Mouse (Mus musculus) embryonic facial prominence, embryonic 15.5 days (tissue): ENCODE results near the gene Grm1. TPM values are rescaled to one million over a fixed set of nuclear protein-coding genes. Genes with fewer than 3 reads are reported as not detected.

Experiments
- ATAC-seq: fragments of 200-750 bp; cut with Nextera tagmentation; 2 replicates; pipeline ENCODE4 v1.8.0; 2017; ENCODE audit warnings: low read depth, moderate TSS enrichment; ENCODE audit not compliant: insufficient number of reproducible peaks, low FRiP score, low TSS enrichment
- H3K27ac ChIP-seq: fragments of 300-500 bp; sonication (generic); replicated peaks from 2 replicates; pipeline ENCODE4 v1.5.1; 2015; ENCODE audit warnings: mild to moderate bottlenecking, inconsistent platforms
- H3K27me3 ChIP-seq: fragments of 300-500 bp; sonication (generic); 2 replicates; pipeline ENCODE4 v1.6.1; 2015; ENCODE audit warnings: inconsistent platforms
- H3K36me3 ChIP-seq: fragments of 300-500 bp; sonication (generic); 2 replicates; pipeline ENCODE4 v1.6.1; 2015; ENCODE audit warnings: mild to moderate bottlenecking, inconsistent platforms
- H3K4me1 ChIP-seq: fragments of 300-500 bp; sonication (generic); 2 replicates; pipeline ENCODE4 v1.6.1; 2015; ENCODE audit warnings: inconsistent platforms
- H3K4me2 ChIP-seq: fragments of 300-500 bp; sonication (generic); replicated peaks from 2 replicates; pipeline ENCODE4 v1.6.1; 2015; ENCODE audit warnings: mild to moderate bottlenecking, inconsistent platforms
- H3K4me3 ChIP-seq: fragments of 300-500 bp; sonication (generic); replicated peaks from 2 replicates; pipeline ENCODE4 v1.5.1; 2015; ENCODE audit warnings: mild to moderate bottlenecking, inconsistent platforms
- H3K9ac ChIP-seq: fragments of 300-500 bp; sonication (generic); 2 replicates; pipeline ENCODE4 v1.6.1; 2015; ENCODE audit warnings: inconsistent platforms
- H3K9me3 ChIP-seq: fragments of 300-500 bp; sonication (generic); replicated peaks from 2 replicates; pipeline ENCODE4 v1.6.1; 2016; ENCODE audit warnings: inconsistent platforms
- WGBS: fragments of 180-500 bp; shearing (Covaris S2); methylation state at CpG from one replicate; pipeline ENCODE4 v1.1.7; 2015; 5-methylcytosine and 5-hydroxymethylcytosine counted together
- polyA plus RNA-seq: library from polyadenylated mRNA; unstranded; fragments of >200 nt; fragmentation: Nextera tagmentation; extraction: Ambion mirVana; gene quantifications from 2 replicates; pipeline ENCODE4 v1.2.1, GENCODE M21; 2015

Grm1 gene
- polyA plus RNA-seq, 1 experiment from 2014 or later = 0.11 TPM

- no peaks in the 10 kb centered on the region for H3K4me1 ChIP-seq
- no peak overlapping the region for H3K4me2 ChIP-seq
- H3K27me3 ChIP-seq = no peaks in the 10 kb centered on the region
- no peak overlapping the region for H3K27ac ChIP-seq
- no peak overlapping the region for H3K4me3 ChIP-seq
- H3K36me3 ChIP-seq = no peaks in the 10 kb centered on the region
- no peaks in the 10 kb centered on the region for H3K9me3 ChIP-seq
- no peak overlapping the region for H3K9ac ChIP-seq
- WGBS = 75% methylated on average over 2 of the region's 2 CpGs
- ATAC-seq = no peak
Observed at GRCm38 (mm10) chr10:10818061-10818460, 264.1 kb downstream of the Grm1 start.

DNA sequence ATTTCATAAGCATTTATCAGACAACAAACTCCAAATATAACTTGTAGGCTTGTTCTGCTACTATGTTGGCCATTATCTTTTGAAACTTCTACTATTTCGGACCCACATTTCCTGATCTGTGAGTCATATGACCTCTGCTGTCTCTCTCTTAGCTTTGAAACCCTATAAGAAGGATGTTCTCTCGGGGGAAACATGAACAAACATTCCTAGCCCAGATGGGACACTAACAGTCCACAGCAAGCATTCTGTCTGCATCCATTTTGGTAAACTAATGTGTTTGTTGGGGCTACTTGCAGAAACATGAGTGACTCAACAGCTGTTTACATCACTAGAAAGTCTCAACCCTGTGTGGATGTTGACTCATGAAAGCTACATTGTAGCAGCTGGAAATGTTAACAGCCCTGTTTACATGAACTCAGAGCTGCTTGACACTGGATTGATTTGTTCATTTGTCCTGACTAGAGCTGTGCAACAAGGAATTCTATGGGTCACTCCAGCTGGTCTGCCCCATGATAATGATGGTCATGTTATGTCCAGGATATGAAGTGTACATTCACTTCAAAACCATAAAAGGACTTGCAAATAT is 267.4 kb downstream of the Grm1 start:
- no peaks in the 10 kb centered on the region for H3K4me1 ChIP-seq
- H3K36me3 ChIP-seq = no peaks in the 10 kb centered on the region
- no peak for ATAC-seq
- no peaks in the 10 kb centered on the region for H3K9me3 ChIP-seq
- H3K4me3 ChIP-seq = no peak overlapping the region
- 58% methylated on average over 2 of the region's 2 CpGs for WGBS
- no peaks in the 10 kb centered on the region for H3K27me3 ChIP-seq
- no peak overlapping the region for H3K4me2 ChIP-seq
- H3K9ac ChIP-seq = no peak overlapping the region
- H3K27ac ChIP-seq = no peak overlapping the region

GRCm38 (mm10) chr10:10812750-10813711 is 269.1 kb downstream of the Grm1 start:
- H3K4me1 ChIP-seq = no peaks in the 10 kb centered on the region
- H3K9me3 ChIP-seq = no peaks in the 10 kb centered on the region
- no peak for ATAC-seq
- no peak overlapping the region for H3K4me3 ChIP-seq
- 49% methylated on average over 5 of the region's 5 CpGs for WGBS
- no peak overlapping the region for H3K27ac ChIP-seq
- H3K9ac ChIP-seq = no peak overlapping the region
- no peak overlapping the region for H3K4me2 ChIP-seq
- no peaks in the 10 kb centered on the region for H3K27me3 ChIP-seq
- no peaks in the 10 kb centered on the region for H3K36me3 ChIP-seq

DNA sequence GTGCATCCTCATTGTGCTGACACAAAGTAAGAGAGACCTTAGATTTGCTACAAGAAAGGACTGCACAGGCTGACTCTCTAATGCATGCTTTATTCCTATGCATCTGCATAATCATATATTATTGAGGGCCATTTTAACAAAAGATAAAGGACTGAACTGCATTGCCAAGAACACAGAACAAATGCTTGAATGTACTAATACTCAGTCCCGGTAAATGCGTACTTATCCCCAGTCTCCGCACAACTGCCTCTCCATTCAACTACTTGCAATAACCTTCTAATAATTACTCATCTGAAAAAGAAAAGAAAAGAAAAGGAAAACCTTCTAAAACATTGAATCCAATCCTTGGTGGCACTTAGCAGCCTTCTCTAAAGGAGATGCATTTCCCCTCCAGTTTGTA is 272.4 kb downstream of the Grm1 start:
- H3K27ac ChIP-seq = no peak overlapping the region
- 92% methylated on average over 3 of the region's 3 CpGs for WGBS

DNA sequence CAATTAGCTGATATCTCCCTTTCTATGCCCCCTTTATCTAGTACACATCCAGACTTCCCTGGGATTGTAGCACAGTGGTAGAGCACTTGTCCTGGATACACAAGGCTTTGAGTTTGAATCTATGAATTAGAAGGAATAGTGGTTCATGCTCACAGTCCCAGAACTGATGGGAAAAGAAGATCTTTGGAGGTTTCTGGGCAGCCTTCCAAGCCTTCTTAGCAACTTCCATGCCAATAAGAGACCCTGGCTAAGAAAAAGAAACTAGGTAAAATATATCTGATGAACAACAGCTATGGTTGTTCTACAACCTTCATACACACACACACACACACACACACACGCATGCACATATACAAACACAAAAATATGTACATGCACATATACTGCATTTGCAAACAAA is 286.8 kb downstream of the Grm1 start:
- Histone ChIP-seq H3K27ac (no peak overlapping the region), H3K9ac (no peak overlapping the region), H3K27me3 (no peaks in the 10 kb centered on the region), H3K4me2 (no peak overlapping the region), H3K9me3 (no peaks in the 10 kb centered on the region), H3K36me3 (no peaks in the 10 kb centered on the region), H3K4me3 (no peak overlapping the region), H3K4me1 (no peaks in the 10 kb centered on the region)
- 93% methylated on average over 1 of the region's 1 CpGs for WGBS
- no peak for ATAC-seq

More for the DNA sequence above, 272.4 kb downstream of the Grm1 start:
- ATAC-seq = no peak
- Histone ChIP-seq H3K4me3 (no peak overlapping the region), H3K36me3 (no peaks in the 10 kb centered on the region), H3K4me2 (no peak overlapping the region), H3K27me3 (no peaks in the 10 kb centered on the region), H3K9me3 (no peaks in the 10 kb centered on the region), H3K4me1 (no peaks in the 10 kb centered on the region), H3K9ac (no peak overlapping the region)

- Histone ChIP-seq H3K4me1 (no peaks in the 10 kb centered on the region), H3K9me3 (no peaks in the 10 kb centered on the region), H3K27me3 (no peaks in the 10 kb centered on the region), H3K4me2 (no peak overlapping the region), H3K4me3 (no peak overlapping the region), H3K9ac (no peak overlapping the region), H3K36me3 (no peaks in the 10 kb centered on the region), H3K27ac (no peak overlapping the region)
- WGBS = 75% methylated on average over 1 of the region's 1 CpGs
- ATAC-seq = no peak
Observed at GRCm38 (mm10) chr10:10790458-10790857, 291.7 kb downstream of the Grm1 start.

DNA sequence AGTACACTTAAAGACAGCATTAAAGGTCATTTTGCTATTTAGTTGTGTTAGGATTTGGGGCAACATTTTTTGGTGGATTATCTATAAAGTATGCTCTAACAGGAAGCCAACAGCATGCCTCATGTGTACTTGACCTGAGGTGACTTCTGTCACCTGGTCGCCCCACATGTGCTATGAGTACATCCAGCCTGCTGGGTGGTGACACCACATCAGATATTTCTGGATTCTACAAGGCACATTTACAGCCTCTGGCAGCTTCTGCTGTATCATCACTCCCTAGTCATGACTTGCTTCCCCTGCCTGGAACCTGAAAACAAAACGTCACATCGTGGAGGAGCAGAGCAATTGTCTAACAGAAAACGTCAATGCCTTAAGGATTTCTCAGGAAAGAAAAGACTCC is 292.2 kb downstream of the Grm1 start:
- Histone ChIP-seq H3K9me3 (no peaks in the 10 kb centered on the region), H3K4me1 (no peaks in the 10 kb centered on the region), H3K9ac (no peak overlapping the region), H3K4me3 (no peak overlapping the region), H3K4me2 (no peak overlapping the region), H3K27me3 (no peaks in the 10 kb centered on the region), H3K27ac (no peak overlapping the region), H3K36me3 (no peaks in the 10 kb centered on the region)
- 77% methylated on average over 4 of the region's 4 CpGs for WGBS
- ATAC-seq = no peak

DNA sequence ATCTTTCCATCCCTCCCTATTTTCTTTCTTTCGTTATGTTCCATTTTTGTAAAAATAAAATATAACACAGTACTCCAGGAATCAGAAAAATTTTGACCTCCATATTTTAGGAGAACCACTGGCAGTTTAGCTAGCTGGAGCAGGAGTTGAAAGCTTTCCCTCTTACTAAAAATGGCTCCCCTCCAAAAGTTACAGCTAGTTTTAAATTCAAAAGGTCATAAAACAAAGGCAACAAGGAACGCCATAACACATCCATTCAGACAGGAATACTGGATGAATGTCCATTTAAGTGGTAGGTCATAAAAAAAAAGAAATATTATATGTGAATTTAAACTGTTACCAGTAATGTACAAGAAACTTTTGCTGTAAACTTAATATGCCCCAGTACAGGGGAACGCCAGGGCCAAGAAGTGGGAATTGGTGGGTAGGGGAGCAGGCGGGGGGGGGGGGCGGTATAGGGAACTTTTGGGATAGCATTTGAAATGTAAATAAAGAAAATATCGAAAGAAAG is 294.2 kb downstream of the Grm1 start:
- H3K27me3 ChIP-seq = no peaks in the 10 kb centered on the region
- ATAC-seq = no peak
- no peak overlapping the region for H3K9ac ChIP-seq
- H3K4me1 ChIP-seq = no peaks in the 10 kb centered on the region
- no peaks in the 10 kb centered on the region for H3K9me3 ChIP-seq
- WGBS = 83% methylated on average over 4 of the region's 6 CpGs
- no peaks in the 10 kb centered on the region for H3K36me3 ChIP-seq
- H3K27ac ChIP-seq = no peak overlapping the region
- H3K4me2 ChIP-seq = no peak overlapping the region
- no peak overlapping the region for H3K4me3 ChIP-seq

- WGBS = 64% methylated on average over 3 of the region's 3 CpGs
- H3K27me3 ChIP-seq = no peaks in the 10 kb centered on the region
- no peak overlapping the region for H3K9ac ChIP-seq
- ATAC-seq = no peak
- no peak overlapping the region for H3K27ac ChIP-seq
- H3K4me2 ChIP-seq = no peak overlapping the region
- H3K4me3 ChIP-seq = no peak overlapping the region
- H3K9me3 ChIP-seq = no peaks in the 10 kb centered on the region
- no peaks in the 10 kb centered on the region for H3K36me3 ChIP-seq
- no peaks in the 10 kb centered on the region for H3K4me1 ChIP-seq
Observed at GRCm38 (mm10) chr10:10785122-10785521, 297.0 kb downstream of the Grm1 start.

DNA sequence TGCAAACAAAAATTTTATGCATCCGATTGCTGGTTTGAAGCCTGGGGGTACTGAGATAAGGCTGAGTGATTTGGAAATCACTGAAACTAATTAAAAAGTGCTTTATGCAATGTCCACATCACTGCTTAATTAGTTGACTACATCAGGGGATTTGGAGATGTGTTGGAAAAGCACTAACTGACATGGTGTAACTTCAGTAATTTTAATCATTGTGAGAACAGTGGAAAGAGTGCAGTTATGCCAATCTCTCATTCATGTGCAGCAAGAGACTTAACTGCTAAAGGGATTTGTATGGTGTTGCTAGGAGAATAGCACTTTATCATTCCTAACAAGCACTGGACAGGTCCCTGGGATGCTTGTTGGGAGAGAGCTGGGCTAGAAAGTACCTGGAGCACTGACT is 307.3 kb downstream of the Grm1 start:
- no peaks in the 10 kb centered on the region for H3K27me3 ChIP-seq
- H3K4me3 ChIP-seq = no peak overlapping the region
- H3K4me2 ChIP-seq = no peak overlapping the region
- no peak overlapping the region for H3K27ac ChIP-seq
- H3K4me1 ChIP-seq = no peaks in the 10 kb centered on the region
- no peaks in the 10 kb centered on the region for H3K9me3 ChIP-seq
- WGBS = 64% methylated on average over 1 of the region's 1 CpGs
- H3K9ac ChIP-seq = no peak overlapping the region
- no peak for ATAC-seq
- no peaks in the 10 kb centered on the region for H3K36me3 ChIP-seq

- H3K27me3 ChIP-seq = no peaks in the 10 kb centered on the region
- 66% methylated on average over 4 of the region's 4 CpGs for WGBS
Observed at GRCm38 (mm10) chr10:10763015-10763414, 319.1 kb downstream of the Grm1 start.

More at GRCm38 (mm10) chr10:10763015-10763414, 319.1 kb downstream of the Grm1 start:
- Histone ChIP-seq H3K4me1 (no peaks in the 10 kb centered on the region), H3K4me3 (no peak overlapping the region), H3K9ac (no peak overlapping the region), H3K4me2 (no peak overlapping the region), H3K9me3 (no peaks in the 10 kb centered on the region), H3K36me3 (no peaks in the 10 kb centered on the region), H3K27ac (no peak overlapping the region)
- no peak for ATAC-seq
